Mouse (Mus musculus) stomach, embryonic 16.5 days (tissue): ENCODE data around the gene Topors. TPM values are rescaled to one million over a fixed set of nuclear protein-coding genes. Genes with fewer than 3 reads are reported as not detected.

Experiments used
- polyA plus RNA-seq: library from polyadenylated mRNA; unstranded; fragments of >200 nt; fragmentation: Nextera tagmentation; extraction: Ambion mirVana; gene quantifications from 2 replicates; pipeline ENCODE4 v1.2.1, GENCODE M21; 2015

Topors gene
- polyA plus RNA-seq, 1 experiment from 2014 or later = 32.5 TPM

Other genes starting within 250 kb of the Topors start
- 66.3 and 72.0 TPM in 2 replicates for gene Aco1, start 126.8 kb downstream of the Topors start, polyA plus RNA-seq
- 14.2 and 15.1 TPM in 2 replicates for gene Ddx58, start 30.0 kb downstream of the Topors start, polyA plus RNA-seq
- 33.6 and 34.4 TPM in 2 replicates for gene Smim27, start 271 bp downstream of the Topors start, polyA plus RNA-seq
- 319 and 364 TPM in 2 replicates for gene Ndufb6, start 9.6 kb upstream of the Topors start, polyA plus RNA-seq
- 0.85 and 0.86 TPM in 2 replicates for gene Tmem215, start 202.3 kb upstream of the Topors start, polyA plus RNA-seq